Mouse (Mus musculus) olfactory bulb, adult 2 months (tissue): ENCODE data around the gene Inava.

Experiments used
- CTCF ChIP-seq: fragments of 200-500 bp; IDR thresholded peaks from 2 replicates; pipeline ENCODE4 v1.5.1; 2012; ENCODE audit warnings: low read depth, mild to moderate bottlenecking, low read length, moderate library complexity; ENCODE audit not compliant: insufficient read depth
- POLR2A ChIP-seq: fragments of 200-500 bp; IDR thresholded peaks from 2 replicates; pipeline ENCODE4 v1.6.1; 2012; ENCODE audit warnings: mild to moderate bottlenecking, low read depth, low read length, moderate library complexity; ENCODE audit not compliant: insufficient read depth

DNA sequence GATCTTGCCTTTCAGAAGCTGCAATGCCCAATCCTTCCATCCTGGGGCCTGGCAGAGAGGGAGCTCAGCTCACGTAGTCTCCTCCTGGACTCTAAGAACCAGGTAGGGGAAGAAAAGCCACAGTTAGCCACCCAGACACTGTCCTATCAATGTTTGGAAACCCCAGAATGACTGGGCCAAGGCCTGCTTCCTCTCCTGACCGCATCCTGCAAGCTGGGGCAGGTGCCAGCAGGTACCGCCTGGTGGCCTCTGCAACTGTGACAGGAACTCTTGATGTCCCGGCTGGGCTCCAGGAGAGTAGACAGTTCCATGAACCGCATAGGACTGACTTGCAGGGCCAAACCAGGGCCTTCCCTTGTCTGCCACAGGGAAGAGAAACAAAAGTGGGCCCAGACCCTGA, 13.3 kb upstream of the Inava start:
- no peak for TF ChIP-seq CTCF
- TF ChIP-seq POLR2A: no peak
